Mouse (Mus musculus) T-cell, adult 2 months (primary cell): ENCODE data around the gene Dnah1.

Experiments
- DNase-seq: peaks from one replicate; pipeline ENCODE4 v3.0.0; 2022; ENCODE audit warnings: low spot score

Gene Dnah1

DNA sequence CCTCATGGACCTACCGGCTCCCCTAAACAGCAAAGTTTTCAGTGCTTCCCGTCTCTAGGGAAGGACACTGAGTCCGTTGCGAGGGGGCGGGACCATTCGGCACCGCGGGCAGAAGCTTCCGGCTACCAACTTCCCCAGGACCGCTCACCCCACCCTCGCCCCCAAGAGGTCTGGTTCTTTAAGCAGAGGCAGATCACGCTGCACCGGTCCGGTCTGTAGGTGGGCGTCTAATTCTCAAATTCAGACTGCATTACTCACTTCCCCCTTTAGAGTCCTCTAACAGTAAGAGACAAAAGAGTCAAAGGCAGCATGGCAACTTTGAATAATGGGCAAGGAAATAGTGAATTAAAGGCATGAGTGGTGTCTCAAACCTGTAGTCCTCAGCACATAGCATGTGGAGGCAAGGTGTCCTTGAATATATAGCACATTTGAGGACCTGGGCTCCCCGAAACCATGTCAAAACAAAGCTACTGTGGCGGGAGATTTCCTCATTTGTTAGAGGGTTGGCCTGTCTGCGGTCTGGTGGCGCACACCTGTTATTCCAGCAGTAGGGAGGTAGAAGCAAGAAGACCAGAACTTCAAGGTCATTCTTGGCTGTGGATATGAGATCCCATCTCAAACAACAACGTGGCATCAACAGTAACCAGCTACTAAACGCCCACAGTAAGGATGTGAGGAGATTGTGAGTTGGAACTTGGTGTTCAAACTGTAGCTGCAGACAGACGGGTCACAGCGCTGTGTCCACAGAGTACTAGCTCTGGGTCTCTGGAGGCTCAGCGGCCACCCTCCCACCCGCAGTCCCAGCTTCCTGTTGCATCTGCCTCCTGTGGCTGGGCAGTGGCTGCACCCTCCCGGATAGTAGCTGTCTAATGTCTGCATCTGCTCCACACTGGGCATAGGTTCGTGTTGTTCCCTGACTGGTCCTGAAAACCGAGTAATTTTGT, at the start of gene Dnah1:
Gene Dnah1, minus strand, starts transcription at position 48 of the 944 bp plus-strand sequence.
- DNase-seq = peak; percentile 18

GRCm38 (mm10) chr14:31369377-31369776, 45.7 kb upstream of the Dnah1 start:
- no peak for DNase-seq

DNA sequence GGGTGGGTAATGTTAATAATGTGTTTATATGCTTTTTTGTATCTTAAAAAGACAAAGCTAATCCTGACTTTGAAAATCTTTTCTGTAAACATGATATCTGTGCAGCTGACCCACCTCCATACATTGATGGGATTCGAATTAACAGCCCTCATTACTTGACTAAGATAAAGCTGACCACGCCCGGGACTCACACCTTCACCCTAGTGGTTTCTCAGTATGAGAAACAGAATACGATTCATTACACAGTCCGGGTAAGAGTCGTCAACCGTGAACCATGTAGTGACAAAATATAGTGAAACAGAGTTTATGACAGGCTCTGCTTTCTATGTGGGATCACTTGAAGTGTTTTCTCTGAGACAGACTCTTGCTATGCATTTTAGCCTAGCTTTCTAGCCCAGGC, 44.3 kb upstream of the Dnah1 start:
- no peak for DNase-seq

DNA sequence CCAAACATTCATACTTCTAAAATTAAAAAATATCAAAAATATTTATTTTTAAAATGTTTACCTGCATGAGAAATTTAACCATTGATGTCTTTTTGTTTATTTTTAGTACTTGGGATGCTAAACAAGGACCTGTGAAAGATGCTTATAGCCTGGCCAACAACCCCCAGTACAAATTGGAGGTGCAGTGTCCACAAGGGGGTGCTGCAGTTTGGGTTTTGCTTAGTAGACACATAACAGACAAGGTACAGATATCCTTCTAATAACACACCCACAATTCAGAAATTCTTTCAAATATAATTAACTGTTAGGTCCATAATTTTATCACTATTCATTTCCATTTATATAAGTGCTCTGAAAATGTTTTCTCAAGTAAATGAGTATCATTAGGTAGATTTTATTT, 41.7 kb upstream of the Dnah1 start:
- peak; percentile 72 for DNase-seq

- DNase-seq = no peak
Observed at GRCm38 (mm10) chr14:31364589-31364988, 40.9 kb upstream of the Dnah1 start.

GRCm38 (mm10) chr14:31362236-31362635, 38.5 kb upstream of the Dnah1 start:
- no peak for DNase-seq

DNA sequence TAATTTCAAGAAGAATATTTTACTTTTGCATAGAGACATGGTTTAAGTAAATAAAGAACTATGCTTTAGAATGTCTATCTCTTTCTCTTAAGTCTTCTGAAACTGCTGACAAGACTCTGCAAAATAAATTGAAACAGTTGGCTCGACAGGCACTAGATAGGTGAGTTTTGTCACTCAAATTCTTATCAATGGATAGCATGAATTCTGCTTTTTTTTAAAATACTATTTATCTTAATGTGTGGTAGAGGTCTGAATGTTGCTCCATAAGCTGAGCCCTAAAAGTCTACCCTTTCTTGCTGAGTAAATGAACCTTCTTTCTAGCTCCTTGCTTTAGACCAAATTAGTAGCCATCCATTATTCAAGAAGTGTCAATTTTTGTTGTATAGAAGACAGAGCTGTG, 21.7 kb upstream of the Dnah1 start:
- DNase-seq = no peak

GRCm38 (mm10) chr14:31343241-31343640, 19.5 kb upstream of the Dnah1 start:
- no peak for DNase-seq

GRCm38 (mm10) chr14:31337947-31338346, 14.3 kb upstream of the Dnah1 start:
- no peak for DNase-seq

GRCm38 (mm10) chr14:31337406-31337805, 13.7 kb upstream of the Dnah1 start:
- peak; percentile 18 for DNase-seq

DNA sequence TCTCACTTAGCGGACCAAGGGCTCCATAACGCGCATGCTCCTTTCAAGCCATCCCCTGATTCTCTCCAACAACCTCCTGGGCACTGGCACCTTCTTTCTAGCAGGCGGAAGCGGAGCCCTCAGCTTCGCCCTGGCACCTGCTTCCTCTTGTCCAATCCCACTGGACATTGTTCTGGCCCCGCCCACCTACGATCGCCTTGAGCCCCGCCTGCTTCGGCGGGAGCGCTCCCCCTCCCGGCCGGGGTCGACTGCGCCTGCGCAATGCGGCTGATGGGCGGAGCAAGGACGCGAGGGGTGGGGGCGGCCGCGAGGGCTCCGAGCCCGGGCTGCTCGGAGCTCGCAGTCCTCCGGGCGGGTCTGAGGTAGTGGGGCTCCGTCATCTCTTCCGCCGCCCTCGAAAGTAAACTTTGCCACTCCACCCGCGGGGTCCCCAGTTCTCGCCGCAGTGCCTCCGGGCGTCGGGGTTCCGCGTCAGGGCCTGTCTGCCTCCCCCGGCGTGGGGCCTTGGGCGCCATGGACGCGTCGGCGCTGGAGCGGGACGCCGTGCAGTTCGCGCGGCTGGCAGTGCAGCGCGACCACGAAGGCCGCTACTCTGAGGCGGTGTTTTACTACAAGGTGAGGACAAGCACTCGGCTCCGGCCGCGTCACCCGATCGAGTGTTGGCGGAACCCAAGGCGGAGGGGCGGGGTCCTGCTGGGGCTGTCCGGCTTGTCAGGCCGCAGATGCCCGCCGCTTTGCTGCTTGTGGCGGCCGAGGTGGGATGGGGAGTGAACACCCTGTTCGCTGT, 12.9 kb upstream of the Dnah1 start, which contains the start of gene Capn7:
Gene Capn7, plus strand, starts transcription at position 270 of the 787 bp plus-strand sequence.
- DNase-seq = peak; percentile 97

- DNase-seq = no peak
Observed at GRCm38 (mm10) chr14:31335765-31336164, 12.1 kb upstream of the Dnah1 start.

- DNase-seq = no peak
Observed at GRCm38 (mm10) chr14:31330957-31331356, 7.3 kb upstream of the Dnah1 start.

- DNase-seq = no peak
Observed at GRCm38 (mm10) chr14:31329741-31330140, 6.0 kb upstream of the Dnah1 start.

DNA sequence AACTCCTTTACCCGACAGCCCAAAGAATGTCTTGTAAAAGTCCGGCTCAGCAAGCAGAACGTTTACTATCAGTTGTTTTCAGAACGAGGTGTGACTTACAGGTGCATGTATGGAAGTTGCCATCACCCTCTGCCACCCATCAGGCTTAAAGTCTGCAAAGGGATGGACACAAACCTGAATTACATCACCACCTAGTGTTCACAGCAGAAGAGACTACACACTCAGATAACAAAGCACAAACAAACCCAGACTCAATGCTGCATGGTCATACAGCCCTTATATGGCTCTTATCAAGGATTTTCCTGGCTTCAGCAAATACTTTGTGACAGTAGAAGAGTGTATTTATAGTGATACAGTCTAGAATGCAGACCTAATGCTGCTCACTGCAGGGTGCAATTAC, 4.0 kb upstream of the Dnah1 start:
- no peak for DNase-seq

DNA sequence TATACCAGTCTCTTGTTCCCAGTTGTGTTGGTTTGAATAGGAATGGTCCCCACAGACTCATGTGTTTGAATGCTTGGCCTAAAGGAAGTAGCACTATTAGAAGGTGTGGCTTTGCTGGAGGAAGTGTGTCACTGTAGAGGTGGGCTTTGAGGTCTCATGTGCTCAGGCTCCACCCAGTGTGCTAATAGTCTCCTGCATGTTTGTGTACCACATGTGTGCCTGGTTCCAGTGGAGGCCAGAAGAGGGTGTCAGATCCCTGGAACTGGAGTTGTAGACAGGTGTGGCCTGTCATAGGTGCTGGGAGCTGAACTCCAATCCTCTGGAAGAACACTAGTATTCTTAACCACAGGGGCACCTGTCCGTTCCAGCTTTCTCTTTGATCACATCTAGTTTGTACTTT, 3.5 kb upstream of the Dnah1 start:
- no peak for DNase-seq

- no peak for DNase-seq
Observed at GRCm38 (mm10) chr14:31326770-31327169, 3.1 kb upstream of the Dnah1 start.

GRCm38 (mm10) chr14:31325551-31325950, 1.9 kb upstream of the Dnah1 start:
- no peak for DNase-seq

- DNase-seq = no peak
Observed at GRCm38 (mm10) chr14:31324851-31325250, 1.2 kb upstream of the Dnah1 start.

DNA sequence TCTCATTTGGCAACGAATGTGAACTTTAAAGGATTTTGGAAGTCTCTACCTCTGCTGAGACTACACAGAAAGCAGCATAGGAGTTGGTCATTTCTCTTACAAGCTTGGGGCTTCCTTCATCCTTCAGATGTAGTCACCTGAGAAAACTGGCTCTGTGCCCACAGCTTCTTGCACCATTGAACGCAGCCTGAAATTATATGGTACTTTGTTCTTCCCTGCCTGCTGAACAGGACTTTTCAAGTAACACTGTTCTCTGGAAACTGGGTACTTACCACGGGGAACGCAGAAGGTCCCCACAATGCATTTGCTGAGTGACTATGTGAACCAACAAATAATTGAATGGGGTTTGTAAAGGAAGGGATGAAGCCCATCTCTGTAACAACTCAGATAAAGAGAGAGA, 507 bp downstream of the Dnah1 start:
- no peak for DNase-seq

- DNase-seq = no peak
Observed at GRCm38 (mm10) chr14:31322191-31322590, 1.5 kb downstream of the Dnah1 start.

DNA sequence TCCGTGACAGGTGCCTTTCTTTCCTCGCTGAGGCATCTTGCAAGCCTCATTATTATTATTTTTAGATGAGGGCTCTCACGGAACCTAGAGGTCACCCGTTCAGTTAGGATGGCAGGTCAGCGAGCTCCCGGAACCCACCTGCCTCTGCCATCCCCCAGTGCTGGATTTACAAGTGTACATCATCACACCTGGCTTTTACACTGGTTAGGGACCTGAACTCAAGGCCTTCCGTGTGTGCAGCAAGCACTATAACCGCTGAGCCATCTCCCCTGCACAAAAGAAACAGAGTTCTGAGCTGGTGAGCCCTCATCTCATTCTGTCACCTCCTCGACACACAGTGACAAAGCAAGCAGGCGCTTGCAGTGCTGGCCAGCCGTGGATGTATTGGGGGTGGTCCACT, 2.5 kb downstream of the Dnah1 start:
- no peak for DNase-seq

DNA sequence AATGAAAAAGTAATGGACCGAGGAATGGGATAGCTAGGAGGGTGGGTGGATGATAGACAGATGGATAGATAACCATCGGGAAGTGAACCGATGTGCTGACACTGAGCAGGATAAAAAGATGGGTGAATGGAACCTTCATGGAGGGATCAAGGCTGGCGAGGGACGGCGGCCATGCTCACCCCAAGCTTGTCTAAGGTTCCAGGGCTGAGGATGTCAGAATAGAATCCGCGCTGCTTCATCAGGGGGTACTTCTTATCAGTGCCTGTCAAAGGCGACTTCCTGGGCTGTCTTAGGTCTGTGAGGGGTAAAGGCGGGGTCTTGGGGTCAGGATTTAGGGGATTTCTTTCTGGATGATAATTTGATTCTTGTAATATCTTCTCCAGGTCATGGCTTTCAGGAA, 4.2 kb downstream of the Dnah1 start:
- DNase-seq = no peak
